Mouse (Mus musculus) midbrain, embryonic 12.5 days (tissue): ENCODE measurements around the gene Slfn9. TPM values are rescaled to one million over a fixed set of nuclear protein-coding genes. Genes with fewer than 3 reads are reported as not detected.
A peak's percentile ranks its signal among the peaks of the same experiment; 100 is the strongest.
"Not testable (repeated sequence)": the region's sequence is repeated elsewhere in the genome, so short reads cannot be mapped to it uniquely, and the experiment has no call there.

Experiments used
- ATAC-seq: fragments of 200-750 bp; cut with Nextera tagmentation; 2 replicates; pipeline ENCODE4 v1.8.0; 2017; ENCODE audit warnings: low read depth, moderate TSS enrichment, moderate library complexity; ENCODE audit not compliant: low FRiP score
- H3K27ac ChIP-seq: fragments of 300-500 bp; sonication (generic); replicated peaks from 2 replicates; pipeline ENCODE4 v1.5.1; 2016; ENCODE audit warnings: mild to moderate bottlenecking
- H3K27me3 ChIP-seq: fragments of 300-500 bp; sonication (generic); 2 replicates; pipeline ENCODE4 v1.6.1; 2016; ENCODE audit warnings: mild to moderate bottlenecking
- H3K36me3 ChIP-seq: fragments of 300-500 bp; sonication (generic); 2 replicates; pipeline ENCODE4 v1.6.1; 2016
- H3K4me1 ChIP-seq: fragments of 300-500 bp; sonication (generic); 2 replicates; pipeline ENCODE4 v1.6.1; 2016
- H3K4me2 ChIP-seq: fragments of 300-500 bp; sonication (generic); replicated peaks from 2 replicates; pipeline ENCODE4 v1.6.1; 2016; ENCODE audit warnings: mild to moderate bottlenecking, moderate library complexity
- H3K4me3 ChIP-seq: fragments of 300-500 bp; sonication (generic); 2 replicates; pipeline ENCODE4 v1.5.1; 2016; ENCODE audit warnings: mild to moderate bottlenecking
- H3K9ac ChIP-seq: fragments of 300-500 bp; sonication (generic); replicated peaks from 2 replicates; pipeline ENCODE4 v1.6.1; 2016; ENCODE audit warnings: mild to moderate bottlenecking, moderate library complexity
- H3K9me3 ChIP-seq: fragments of 300-500 bp; sonication (generic); 2 replicates; pipeline ENCODE4 v1.6.1; 2016; ENCODE audit warnings: mild to moderate bottlenecking
- WGBS: fragments of 180-500 bp; shearing (Covaris S2); methylation state at CpG from one replicate; pipeline ENCODE4 v1.1.7; 2016; 5-methylcytosine and 5-hydroxymethylcytosine counted together
- polyA plus RNA-seq: library from polyadenylated mRNA; unstranded; fragments of >200 nt; fragmentation: Nextera tagmentation; extraction: Ambion mirVana; gene quantifications from 2 replicates; pipeline ENCODE4 v1.2.1, GENCODE M21; 2016

The Slfn9 gene
- 9.3 and 10.6 TPM in 2 replicates for polyA plus RNA-seq

DNA sequence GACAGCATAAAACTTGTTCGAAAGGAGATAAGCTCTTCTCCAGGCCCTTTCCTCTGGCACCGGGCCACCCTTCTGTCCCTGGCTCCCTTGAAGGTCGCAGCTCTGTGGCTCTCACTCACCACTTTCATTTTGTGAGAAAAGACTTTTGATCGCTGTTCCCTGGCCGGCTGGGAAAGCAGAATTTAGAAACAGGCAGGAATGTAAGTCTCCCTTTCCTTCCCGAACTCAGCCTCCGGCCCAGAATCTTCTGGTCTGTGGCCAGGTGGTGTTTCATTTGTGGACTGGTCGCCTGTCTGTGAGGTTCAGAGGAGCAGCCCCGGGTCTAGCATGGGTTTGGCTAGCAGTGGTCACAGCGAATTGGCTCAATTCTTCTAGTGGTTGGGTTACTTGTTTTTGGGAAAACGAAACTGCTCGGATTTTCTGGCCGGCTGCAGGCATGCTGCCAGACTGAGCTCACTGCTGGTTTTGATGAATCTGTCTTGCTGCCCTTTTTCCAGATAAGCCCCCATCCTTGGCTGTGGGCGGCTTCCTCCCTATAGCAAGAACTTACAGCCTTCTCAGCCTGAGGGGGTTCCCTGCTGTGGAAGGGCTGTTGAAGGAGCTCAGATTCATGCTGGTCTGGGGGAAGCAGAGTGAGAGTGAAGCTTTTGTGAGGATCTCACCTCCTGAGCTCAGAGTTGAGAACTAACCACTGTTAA lies at the start of gene Slfn9:
Slfn9 (minus strand) TSS at position 362 of the 698 bp plus-strand sequence.
- 8% methylated on average over 14 of the region's 14 CpGs for WGBS
- peaks cover 18% of the 10 kb centered on the region for H3K27me3 ChIP-seq
- no peaks in the 10 kb centered on the region for H3K36me3 ChIP-seq
- ATAC-seq: no peak
- H3K4me3 ChIP-seq: peak within 1 kb of the TSS; percentile 35
- H3K4me2 ChIP-seq: peak within 1 kb of the TSS; percentile 55
- no peak within 1 kb of the TSS for H3K27ac ChIP-seq
- no peaks in the 10 kb centered on the region for H3K9me3 ChIP-seq
- H3K9ac ChIP-seq: peak within 1 kb of the TSS; percentile 47; the same call in 1 of the 2 replicates
- peaks cover 18% of the 10 kb centered on the region for H3K4me1 ChIP-seq

DNA sequence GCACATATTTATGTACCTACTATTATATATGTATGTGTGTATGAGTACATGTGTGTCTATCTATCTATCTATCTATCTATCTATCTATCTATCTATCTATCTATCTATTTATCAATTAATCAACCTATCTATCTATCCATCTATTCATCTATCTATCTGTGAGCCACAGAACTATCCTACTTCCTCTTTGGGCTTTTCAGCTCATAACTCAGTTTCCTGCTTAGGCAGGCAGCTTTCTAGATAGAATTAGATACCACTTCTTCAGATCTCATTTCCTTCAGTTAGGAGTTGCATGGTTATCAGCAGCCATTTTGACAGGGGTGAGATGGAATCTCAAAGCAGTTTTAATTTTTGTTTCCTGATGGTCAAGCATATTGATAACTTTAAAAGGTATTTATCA lies 49.4 kb upstream of the Slfn9 start:
- H3K27me3 ChIP-seq: no peaks in the 10 kb centered on the region; the same call in 1 of the 2 replicates
- no peaks in the 10 kb centered on the region for H3K9me3 ChIP-seq
- no peak overlapping the region for H3K4me2 ChIP-seq
- no peaks in the 10 kb centered on the region for H3K4me1 ChIP-seq
- no peak overlapping the region for H3K9ac ChIP-seq
- H3K36me3 ChIP-seq: no peaks in the 10 kb centered on the region
- ATAC-seq: no peak
- no peak overlapping the region for H3K27ac ChIP-seq
- no peak overlapping the region for H3K4me3 ChIP-seq

DNA sequence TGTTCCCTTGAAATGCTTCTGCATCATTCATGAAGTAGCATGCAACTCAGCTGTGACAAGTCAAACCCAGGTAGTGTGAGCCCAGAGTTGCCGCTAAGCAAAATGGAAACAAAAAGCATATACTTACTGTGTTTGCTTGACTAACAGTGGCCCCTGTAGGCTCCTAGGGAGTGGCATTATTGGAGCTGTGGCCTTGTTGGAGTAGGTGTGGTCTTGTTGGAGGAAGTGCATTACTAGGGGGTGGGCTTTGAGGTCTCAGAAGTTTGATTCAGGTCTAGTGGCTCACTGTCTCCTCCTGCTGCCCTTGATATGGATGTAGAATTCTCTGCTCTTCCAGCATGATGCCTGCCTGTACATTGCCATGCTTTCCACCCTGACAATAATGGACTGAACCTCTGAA lies 48.7 kb upstream of the Slfn9 start:
- 30% methylated on average over 1 of the region's 1 CpGs for WGBS
- H3K27me3 ChIP-seq: no peaks in the 10 kb centered on the region; the same call in 1 of the 2 replicates
- no peak for ATAC-seq

DNA sequence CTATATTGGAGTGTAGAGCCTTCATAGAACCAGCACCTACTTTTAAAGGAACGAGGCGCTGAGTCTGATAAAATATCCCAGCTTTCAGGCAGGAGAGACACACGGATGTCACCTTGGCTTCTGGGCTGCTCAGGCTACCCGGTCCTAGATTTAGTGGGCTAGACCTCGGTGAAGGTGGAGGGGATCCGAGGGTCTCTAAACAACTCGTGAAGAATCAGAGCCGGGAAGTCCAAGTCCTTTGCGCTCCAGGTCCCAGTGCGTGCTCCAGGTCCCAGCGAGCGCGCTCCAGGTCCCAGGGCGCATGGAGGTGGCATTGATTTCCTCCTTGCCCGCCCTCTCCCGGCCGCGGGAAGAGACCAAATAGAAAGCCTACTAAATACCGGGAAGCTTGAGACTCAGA lies 48.2 kb upstream of the Slfn9 start:
- WGBS: 17% methylated on average over 19 of the region's 19 CpGs
- Histone ChIP-seq H3K9ac (no peak overlapping the region), H3K4me2 (0 out of 2 replicates have a peak overlapping the region, but pooled peaks have one; percentile 22), H3K27ac (no peak overlapping the region), H3K36me3 (no peaks in the 10 kb centered on the region), H3K27me3 (no peaks in the 10 kb centered on the region; the same call in 1 of the 2 replicates), H3K4me3 (no peak overlapping the region), H3K4me1 (no peaks in the 10 kb centered on the region), H3K9me3 (no peaks in the 10 kb centered on the region)
- ATAC-seq: no peak

More for the DNA sequence above, 48.7 kb upstream of the Slfn9 start:
- Histone ChIP-seq H3K4me1 (no peaks in the 10 kb centered on the region), H3K9ac (no peak overlapping the region), H3K36me3 (no peaks in the 10 kb centered on the region), H3K4me2 (no peak overlapping the region), H3K9me3 (no peaks in the 10 kb centered on the region), H3K27ac (no peak overlapping the region), H3K4me3 (no peak overlapping the region)

DNA sequence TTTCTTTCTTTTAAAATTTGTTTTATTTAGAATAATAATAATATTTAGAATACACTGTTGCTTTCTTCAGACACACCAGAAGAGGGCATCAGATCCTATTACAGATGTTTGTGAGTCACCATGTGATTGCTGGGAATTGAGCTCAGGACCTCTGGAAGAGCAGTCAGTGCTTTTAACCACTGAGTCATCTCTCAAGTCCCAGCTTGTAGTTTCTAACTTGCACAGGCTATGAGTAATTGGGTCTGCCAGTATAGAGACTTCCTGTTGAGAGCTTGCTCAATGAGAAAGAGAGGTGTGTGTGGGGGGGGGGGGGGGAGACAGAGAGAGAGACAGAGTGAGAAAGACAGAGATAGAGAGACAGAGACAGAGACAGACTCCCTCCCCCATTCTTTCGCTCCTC lies 47.5 kb upstream of the Slfn9 start:
- H3K27ac ChIP-seq: no peak overlapping the region
- no peak overlapping the region for H3K9ac ChIP-seq
- no peaks in the 10 kb centered on the region for H3K9me3 ChIP-seq
- no peak overlapping the region for H3K4me2 ChIP-seq
- H3K36me3 ChIP-seq: no peaks in the 10 kb centered on the region
- no peak overlapping the region for H3K4me3 ChIP-seq
- H3K4me1 ChIP-seq: no peaks in the 10 kb centered on the region
- ATAC-seq: no peak
- 86% methylated on average over 1 of the region's 1 CpGs for WGBS
- H3K27me3 ChIP-seq: no peaks in the 10 kb centered on the region; the same call in 1 of the 2 replicates

DNA sequence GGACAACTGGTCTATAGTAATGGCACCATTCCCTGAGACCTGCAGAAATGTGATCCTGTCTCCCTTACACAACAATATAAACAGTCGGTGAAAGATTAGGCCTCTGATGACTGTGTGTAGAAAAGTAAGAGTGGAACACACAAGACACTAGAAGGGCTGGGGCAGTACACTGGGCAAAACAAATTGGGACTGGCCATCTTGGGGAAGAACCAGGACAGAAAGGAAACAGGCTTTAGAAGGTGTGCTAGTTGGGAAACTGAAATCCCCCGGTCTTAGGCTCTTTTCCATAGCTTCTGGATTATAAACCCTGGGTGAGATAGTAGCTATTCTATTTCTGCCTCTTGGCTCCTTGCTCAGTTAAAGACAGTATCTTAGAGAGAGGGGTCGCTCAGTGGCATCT lies 47.1 kb upstream of the Slfn9 start:
- not testable (repeated sequence) for H3K4me3 ChIP-seq, ATAC-seq
- WGBS: 93% methylated on average over 3 of the region's 3 CpGs

DNA sequence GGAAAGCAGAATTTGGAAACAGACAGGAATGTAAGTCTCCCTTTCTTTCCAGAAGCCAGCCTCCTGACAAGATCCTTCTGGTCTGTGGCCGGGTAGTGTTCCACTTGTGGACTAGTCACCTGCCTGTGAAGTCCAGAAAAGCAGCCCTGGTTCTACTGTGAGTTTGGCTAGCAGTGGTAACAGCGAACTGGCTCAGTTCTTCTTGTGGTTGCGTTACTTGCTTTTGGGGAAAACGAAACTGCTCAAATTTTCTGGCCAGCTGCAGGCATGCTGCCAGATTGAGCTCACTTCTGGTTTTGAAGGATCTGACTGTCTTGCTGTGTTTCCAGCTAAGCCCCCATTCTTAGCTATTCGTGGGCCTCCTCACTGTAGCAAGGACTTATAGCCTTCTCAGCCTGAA lies 29.0 kb upstream of the Slfn9 start, which contains the start of gene Slfn8:
Slfn8 (minus strand) TSS at position 190 of the 400 bp plus-strand sequence.
- Histone ChIP-seq H3K9me3 (no peaks in the 10 kb centered on the region), H3K9ac (no peak within 1 kb of the TSS), H3K4me1 (no peaks in the 10 kb centered on the region), H3K4me3 (no peak within 1 kb of the TSS), H3K4me2 (no peak within 1 kb of the TSS), H3K27ac (no peak within 1 kb of the TSS), H3K36me3 (no peaks in the 10 kb centered on the region), H3K27me3 (no peaks in the 10 kb centered on the region)
- no peak for ATAC-seq
- 81% methylated on average over 5 of the region's 5 CpGs for WGBS

More for the DNA sequence above, 47.1 kb upstream of the Slfn9 start:
- not testable (repeated sequence) for H3K4me2 ChIP-seq, H3K9ac ChIP-seq, H3K9me3 ChIP-seq, H3K27ac ChIP-seq, H3K4me1 ChIP-seq, H3K27me3 ChIP-seq, H3K36me3 ChIP-seq

DNA sequence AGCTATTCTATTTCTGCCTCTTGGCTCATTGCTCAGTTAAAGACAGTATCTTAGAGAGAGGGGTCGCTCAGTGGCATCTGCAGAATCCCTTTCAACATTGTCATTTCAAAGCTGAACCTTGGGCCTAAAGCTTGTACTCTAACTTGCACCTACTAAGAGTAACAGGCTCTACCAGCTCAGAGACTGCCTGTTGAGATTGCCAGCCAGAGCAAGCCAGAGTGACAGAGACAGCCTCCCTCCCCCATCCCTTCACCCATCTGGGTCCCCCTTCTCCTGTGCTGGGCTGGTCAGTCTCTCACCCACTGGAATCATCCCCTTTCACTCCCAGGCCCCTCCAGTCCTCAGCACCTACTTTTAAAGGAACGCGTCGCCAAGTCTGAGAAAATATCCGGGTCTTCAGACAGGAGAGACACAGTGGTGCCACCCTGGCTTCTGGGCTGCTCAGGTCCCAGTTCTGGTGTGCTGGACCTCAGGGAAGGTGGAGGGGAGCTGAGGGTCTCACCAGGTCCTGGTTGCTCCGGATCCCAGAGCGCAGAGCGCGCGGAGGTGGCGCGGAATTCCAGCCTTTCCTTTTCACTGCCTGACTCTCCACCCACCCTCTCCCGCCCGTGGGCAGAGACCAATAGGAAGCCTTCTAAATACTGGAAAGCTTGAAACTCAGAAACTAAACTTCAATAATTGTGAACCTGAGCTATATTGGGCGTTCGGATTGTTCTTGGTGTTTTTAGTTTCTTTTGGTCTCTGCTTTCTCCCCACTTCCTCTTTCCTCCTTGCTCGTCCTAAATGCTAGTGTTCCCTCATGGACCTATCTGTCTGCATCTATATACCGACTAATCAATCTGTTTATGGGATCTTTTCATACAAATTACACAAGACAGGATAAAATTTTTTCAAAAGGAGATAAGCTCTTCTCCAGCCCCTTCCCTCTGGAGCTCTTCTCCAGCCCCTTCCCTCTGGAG lies 28.2 kb upstream of the Slfn9 start:
- H3K4me3 ChIP-seq, ATAC-seq, H3K36me3 ChIP-seq, H3K9me3 ChIP-seq, H3K27me3 ChIP-seq, H3K4me2 ChIP-seq, H3K4me1 ChIP-seq, H3K27ac ChIP-seq, H3K9ac ChIP-seq: not testable (repeated sequence)
- WGBS: 86% methylated on average over 18 of the region's 18 CpGs

DNA sequence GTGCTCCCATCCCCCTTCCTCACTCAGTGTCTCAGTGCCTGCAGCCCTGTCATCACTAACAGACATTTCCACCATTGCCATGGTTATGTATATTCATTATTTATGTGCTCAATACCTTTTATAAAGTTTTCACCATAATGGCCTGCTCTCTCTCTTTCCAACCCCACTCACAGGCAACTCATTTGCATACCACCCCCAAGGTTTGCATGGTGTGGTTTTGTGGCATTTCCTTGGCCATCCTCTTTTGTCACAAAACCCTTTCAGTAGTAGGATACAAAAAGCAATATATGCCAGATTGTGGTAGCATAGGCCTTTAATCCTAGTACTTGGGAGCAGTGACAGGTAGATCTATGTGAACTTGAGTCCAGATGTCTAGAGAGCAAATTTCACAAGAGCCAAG lies 24.5 kb upstream of the Slfn9 start:
- no peak for ATAC-seq
- H3K27ac ChIP-seq: no peak overlapping the region
- no peak overlapping the region for H3K4me2 ChIP-seq
- H3K4me3 ChIP-seq: no peak overlapping the region
- H3K36me3 ChIP-seq: no peaks in the 10 kb centered on the region
- H3K27me3 ChIP-seq: no peaks in the 10 kb centered on the region
- H3K9ac ChIP-seq: no peak overlapping the region
- H3K4me1 ChIP-seq: no peaks in the 10 kb centered on the region
- H3K9me3 ChIP-seq: no peaks in the 10 kb centered on the region

DNA sequence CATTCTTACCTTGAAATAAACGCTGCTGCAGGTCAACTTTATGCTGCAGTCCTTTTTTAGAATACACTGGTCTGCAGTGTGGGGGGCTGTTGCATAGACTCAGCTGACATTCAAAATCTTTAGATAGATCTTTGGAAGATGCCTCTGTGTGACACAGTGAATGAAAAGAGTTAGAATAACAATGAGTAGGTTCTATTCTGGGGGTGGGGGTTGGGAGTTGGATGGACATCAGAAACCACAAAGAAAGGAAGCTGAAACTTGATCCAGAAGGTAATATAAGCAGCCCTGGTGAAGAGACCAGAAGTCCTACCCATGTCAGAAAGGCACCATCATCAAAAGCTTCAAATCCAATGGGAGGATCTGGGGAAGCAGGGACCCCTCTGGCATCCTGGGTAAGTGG lies 21.7 kb upstream of the Slfn9 start:
- H3K27me3 ChIP-seq: no peaks in the 10 kb centered on the region
- no peak overlapping the region for H3K4me2 ChIP-seq
- no peak for ATAC-seq
- H3K9me3 ChIP-seq: no peaks in the 10 kb centered on the region
- H3K4me1 ChIP-seq: no peaks in the 10 kb centered on the region
- WGBS: 72% methylated on average over 1 of the region's 1 CpGs
- H3K4me3 ChIP-seq: no peak overlapping the region
- no peaks in the 10 kb centered on the region for H3K36me3 ChIP-seq
- H3K27ac ChIP-seq: no peak overlapping the region
- H3K9ac ChIP-seq: no peak overlapping the region

DNA sequence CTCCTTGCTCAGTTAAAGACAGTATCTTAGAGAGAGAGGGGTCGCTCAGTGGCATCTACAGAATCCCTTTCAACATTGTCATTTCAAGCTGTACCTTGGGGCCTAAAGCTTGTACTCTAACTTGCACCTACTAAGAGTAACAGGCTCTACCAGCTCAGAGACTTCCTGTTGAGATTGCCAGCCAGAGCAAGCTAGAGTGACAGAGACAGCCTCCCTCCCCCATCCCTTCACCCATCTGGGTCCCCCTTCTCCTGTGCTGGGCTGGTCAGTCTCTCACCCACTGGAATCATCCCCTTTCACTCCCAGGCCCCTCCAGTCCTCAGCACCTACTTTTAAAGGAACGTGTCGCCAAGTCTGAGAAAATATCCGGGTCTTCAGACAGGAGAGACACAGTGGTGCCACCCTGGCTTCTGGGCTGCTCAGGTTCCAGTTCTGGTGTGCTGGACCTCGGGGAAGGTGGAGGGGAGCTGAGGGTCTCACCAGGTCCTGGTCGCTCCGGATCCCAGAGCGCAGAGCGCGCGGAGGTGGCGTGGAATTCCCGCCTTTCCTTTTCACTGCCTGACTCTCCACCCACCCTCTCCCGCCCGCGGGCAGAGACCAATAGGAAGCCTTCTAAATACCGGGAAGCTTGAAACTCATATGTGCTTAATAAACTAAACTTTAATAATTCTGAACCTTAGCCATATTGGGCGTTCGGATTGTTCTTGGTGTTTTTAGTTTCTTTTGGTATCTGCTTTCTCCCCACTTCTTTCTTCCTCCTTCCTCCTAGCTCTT lies 831 bp downstream of the Slfn9 start:
- H3K36me3 ChIP-seq, H3K9me3 ChIP-seq, H3K27ac ChIP-seq, ATAC-seq: not testable (repeated sequence)
- Histone ChIP-seq H3K4me1 (peaks cover 18% of the 10 kb centered on the region), H3K4me2 (peak overlapping the region; percentile 55), H3K27me3 (peaks cover 18% of the 10 kb centered on the region), H3K9ac (peak overlapping the region; percentile 47; the same call in 1 of the 2 replicates), H3K4me3 (peak overlapping the region; percentile 35)
- WGBS: 18% methylated on average over 19 of the region's 19 CpGs
